Mouse (Mus musculus) adrenal gland, postnatal 14 days (tissue): Measurements from ENCODE around the gene Anapc1. TPM values are rescaled to one million over a fixed set of nuclear protein-coding genes. Genes with fewer than 3 reads are reported as not detected.

Experiments
- DNase-seq: peaks from one replicate; pipeline ENCODE4 v3.0.0; 2021; ENCODE audit warnings: mixed read lengths
- long read RNA-seq, 2 experiments: library from polyadenylated mRNA; stranded (forward); transcript quantifications; one replicate each; pipeline ENCODE4 v2.0.0; 2021
- total RNA-seq: library from RNA; stranded (reverse); gene quantifications from 2 replicates; pipeline ENCODE4 v1.2.3, GENCODE M21; 2021

Gene Anapc1
- 75.0 and 76.9 TPM in 2 replicates for total RNA-seq
- long read RNA-seq, experiment 1, full-length matches to known transcripts: 2 of 12 reads
- long read RNA-seq, experiment 1, partial matches to known transcripts: 6 of 12 reads
- long read RNA-seq, experiment 1, other reads (novel, unspliced or antisense): 4 of 12 reads
- long read RNA-seq, experiment 2, full-length matches to known transcripts: 3 of 8 reads
- long read RNA-seq, experiment 2, partial matches to known transcripts: 3 of 8 reads
- long read RNA-seq, experiment 2, other reads (novel, unspliced or antisense): 2 of 8 reads

DNA sequence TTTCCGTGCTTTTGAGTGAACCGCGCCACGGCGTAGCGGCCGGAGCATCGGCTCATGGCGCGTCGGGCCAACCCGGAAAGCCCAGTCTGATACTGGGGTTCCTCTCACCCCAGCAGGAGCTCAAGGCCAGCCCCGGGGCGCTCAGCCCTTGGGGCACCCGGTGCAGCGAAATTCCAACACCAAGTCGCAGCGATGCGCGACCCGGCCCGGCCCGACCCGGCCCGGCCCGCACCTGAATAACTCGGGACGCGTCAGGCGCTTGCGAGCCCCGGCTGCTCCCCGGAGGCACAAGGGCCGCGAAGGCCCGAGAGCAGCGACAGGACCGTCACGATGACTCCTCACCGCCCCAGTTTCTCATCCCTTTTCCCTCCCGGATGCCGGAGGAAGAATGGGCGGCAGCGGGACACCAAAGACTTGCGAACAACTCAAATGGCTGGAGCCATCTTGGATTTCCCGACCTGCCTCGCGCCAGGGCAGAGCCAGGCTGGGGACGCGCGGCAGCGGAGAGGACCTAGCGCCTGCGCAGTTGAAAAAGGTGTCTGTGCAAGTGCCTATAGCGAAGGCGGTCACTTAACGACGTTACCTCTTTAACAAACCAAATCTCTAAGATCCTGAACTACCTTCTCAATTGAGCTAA, at the start of gene Anapc1:
Gene Anapc1 (minus strand): TSS at position 471 of the 637 bp plus-strand sequence.
- DNase-seq: peak; percentile 95

DNA sequence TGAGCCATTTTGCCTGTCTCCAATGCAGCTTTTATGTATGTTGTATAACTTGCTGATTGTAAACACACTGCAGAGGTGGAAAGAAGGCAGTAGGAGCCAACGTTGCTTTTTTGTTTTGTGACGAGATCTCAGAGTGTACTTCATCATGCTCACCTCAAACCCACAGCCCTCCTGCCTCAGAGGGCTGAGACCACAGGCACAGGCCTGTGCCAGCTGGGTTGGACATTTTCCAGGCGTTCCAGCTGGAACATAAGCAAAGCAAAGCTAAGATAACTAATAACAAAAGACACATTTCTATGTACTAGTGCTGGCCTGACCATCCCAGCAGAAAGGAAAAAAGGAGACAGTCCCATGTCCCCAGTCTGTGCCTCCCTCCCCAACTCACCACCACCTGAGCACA, 47.9 kb upstream of the Anapc1 start:
- no peak for DNase-seq

DNA sequence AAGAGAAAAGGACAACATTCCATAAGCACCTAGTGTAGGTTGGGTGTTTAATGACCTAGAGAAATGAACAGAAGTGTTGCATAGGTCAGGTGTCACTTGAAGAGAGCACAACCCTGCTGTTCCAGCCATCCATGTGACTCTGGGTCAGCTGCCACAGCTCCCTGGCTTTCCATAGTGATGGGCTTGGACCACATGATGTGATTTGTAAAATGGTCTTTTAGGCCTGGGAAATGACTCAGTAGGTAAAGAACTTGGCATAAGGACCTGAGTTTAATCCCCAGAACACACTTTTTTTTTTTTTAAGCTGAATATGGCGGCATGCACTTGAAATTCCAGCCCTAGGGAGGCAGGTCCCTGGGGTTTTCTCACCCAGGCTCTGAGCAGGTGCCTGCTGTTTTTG, 44.8 kb upstream of the Anapc1 start:
- DNase-seq: no peak

DNA sequence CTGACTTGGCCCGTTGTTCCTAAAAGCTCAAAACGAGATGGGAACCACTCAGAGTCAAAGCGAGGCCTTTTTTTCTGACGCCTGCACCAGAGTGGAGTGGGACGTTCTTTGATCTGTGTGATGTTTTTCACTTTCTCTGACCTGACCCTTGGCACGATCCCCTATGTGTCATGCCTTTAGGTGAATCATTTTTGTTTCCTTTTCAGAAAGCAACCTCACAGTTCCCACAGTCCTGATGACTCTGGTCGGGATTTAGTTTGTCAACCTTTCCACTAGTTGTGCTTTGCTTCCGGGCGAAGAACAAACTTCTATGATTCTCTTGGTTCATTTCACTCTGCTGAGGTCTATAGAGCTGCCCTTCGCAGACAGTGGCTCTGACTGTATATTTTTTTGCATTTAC, 44.3 kb upstream of the Anapc1 start:
- DNase-seq: peak; percentile 24

DNA sequence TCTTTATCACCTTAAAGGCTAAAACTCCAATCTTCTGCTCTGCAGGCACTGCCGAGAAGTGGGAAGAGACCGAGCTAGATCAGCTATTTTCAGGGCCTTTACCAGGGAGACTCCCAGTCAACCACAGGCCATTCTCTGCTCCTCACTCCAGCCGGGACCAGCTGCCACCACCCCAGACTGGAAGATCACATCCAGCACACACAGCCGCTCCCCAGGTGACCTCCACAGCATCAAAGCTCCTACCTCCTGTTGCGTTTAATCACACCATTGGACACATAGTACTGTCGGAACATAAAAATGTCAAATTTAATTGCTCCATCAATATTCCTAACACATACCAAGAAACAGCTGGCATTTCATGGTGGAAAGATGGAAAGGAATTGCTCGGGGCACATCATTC, 42.0 kb upstream of the Anapc1 start:
- DNase-seq: no peak

DNA sequence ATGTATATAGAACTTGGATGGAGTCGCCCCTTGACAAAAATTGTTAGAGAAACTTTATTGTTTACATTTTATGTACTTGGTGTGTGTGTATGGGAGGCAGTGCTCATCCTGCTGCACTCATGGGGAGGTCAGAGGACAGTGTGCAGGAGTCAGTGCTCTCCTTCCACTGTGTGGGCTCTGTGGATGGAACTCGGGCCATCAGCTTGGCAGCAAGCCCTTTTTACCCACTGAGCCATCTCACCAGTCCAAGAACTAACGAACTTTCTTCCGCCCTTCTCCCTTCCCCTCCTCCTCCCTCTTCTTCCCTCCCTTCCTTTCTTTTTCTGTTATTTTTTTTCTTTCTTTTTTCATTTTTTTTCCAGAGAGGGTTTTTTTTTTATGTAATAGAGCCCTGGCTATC, 40.9 kb upstream of the Anapc1 start:
- DNase-seq: no peak

DNA sequence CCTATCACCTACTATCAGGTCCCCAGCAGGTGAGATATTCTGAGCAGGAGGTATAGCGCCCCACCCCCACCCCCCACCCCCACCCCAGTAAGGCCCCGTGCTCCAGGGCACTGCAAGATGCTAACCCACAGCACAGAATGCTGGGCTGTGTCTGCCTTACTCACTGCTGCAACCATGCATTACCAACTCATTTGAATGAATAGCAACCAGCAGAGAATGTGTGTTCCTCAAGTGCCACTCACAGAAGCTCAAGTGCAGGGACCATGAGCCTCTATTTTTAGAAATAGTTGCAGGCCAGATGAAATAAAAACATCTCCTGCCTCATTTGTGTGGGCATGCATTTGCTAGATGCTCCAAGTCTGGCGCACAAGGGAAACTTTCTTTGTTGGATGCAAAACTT, 40.4 kb upstream of the Anapc1 start:
- DNase-seq: no peak

DNA sequence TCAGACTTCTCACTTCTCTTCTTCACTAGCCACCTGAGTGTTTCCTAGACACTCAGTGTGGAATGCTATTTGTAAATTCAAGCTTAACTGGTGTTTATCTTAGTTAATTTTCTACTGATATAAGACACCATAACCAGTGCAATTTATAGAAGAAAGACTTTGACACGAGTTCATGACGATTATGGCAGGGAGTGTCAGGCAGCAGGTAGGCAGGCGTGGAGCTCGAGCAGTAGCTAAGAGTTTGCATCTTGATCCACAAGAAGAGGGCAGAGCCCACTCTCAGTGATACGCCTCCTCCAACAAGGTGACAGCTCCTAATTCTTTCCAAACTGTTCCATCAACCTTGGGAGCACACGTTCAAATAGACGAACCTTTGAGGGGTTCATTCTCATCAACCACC, 39.4 kb upstream of the Anapc1 start:
- DNase-seq: no peak

DNA sequence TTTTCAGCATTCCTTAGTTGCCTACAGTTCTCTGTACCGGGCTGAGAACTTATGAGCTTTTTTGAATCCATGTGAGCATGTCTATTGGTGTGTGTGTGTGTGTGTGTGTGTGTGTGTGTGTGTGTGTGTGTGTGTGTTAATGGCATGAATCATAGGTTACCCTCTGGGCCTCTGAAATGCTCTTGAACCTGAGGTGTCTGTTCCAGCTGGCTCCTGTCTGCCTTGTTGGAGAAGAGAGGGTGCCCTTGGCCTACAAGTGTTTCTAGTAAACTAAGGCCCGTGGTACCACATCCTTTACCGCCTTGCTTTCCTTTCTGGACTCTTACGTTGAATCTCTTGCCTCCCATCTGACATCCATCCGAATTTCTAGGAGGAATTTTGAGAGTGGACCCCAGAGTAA, 38.9 kb upstream of the Anapc1 start:
- DNase-seq: peak; percentile 19

DNA sequence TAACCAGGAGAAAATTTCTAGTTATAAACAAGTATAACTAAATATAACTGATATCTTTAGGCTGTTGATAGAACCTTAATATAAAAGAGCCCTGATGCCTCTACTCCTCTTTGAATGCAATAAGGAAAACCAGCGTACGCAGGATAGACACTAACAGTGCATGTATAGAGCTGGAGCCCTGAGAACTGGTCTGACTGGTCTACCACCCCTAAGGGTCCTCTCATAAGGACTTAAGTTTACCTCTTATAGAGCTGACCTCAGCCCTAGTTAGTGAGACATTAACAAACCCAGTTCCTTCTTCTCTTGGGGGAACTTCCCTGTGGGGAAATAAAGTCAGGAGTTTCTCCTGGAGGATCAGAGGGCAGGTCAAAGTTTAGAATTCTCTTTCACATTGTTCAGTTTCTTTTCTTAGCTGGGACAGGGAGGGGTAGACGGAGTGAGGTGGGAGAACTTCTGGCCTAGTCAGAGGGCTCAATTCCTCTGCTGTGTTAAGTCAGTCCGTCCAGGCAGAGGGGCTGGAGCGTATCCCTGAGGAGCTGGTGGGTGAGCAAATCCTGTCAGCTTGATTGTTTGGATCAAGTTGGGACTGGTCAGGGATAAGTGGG, 35.0 kb upstream of the Anapc1 start:
- no peak for DNase-seq

DNA sequence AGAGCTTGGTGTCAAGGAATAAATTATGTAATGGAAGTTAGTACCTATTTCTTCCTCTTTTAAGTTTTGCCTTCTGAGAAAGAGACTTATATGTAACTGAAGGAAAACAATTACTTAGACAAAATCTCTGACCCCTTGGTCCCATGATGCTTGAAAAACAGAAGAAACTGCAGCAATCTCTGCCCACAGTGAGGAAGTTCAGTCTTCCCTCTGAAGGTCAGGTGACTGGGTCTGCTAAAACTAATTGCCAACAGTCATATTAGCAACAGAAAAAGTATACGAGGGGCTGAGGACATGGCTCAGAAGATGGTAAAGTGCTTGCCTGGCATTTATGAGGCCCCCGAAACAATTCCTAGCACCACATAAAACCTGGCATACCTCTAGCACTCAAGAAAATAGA, 32.2 kb upstream of the Anapc1 start:
- DNase-seq: no peak

DNA sequence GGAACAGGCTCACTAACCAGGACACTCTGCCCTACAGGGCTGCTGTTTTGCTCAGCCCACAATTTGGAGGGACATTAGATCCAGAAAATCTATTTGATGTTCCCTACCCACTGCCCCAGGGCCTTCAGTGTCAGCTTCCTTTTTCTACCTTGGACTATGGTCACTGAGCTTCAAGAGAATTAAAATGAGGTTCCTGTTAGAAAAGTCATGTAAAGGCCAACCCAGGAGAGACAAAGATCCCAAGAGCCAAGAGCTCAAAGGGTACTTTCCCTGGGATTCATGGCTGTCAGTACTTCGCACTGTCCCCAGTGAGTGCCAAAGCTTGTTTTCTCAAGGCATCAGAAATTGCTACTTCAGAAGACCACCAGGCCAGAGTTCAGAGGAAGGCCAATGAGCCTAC, 28.8 kb upstream of the Anapc1 start:
- no peak for DNase-seq

DNA sequence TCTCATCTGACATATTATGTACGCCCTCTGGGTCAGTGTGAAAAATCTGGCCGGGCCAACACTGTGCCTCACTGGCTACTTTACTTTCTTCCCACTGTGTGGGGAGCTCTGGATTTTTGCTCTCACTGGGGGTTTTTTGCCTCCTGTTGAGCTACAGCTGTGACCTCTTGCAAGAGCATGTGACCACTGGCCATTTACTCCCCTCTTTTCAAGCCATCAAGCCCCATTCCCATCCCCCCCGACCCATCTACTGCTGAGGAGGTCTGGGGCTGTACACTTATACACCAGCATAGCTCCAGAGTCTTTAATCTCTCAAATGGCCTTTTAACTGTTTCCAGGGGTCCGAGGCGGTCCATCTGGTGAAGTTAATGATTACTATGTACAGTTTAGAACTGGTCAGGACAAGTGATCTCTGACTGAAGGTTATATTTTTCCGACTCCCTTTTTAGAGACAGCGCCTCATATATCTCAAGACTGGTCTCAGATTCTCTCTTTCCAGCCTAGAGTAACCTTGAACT, 27.6 kb upstream of the Anapc1 start:
- no peak for DNase-seq

DNA sequence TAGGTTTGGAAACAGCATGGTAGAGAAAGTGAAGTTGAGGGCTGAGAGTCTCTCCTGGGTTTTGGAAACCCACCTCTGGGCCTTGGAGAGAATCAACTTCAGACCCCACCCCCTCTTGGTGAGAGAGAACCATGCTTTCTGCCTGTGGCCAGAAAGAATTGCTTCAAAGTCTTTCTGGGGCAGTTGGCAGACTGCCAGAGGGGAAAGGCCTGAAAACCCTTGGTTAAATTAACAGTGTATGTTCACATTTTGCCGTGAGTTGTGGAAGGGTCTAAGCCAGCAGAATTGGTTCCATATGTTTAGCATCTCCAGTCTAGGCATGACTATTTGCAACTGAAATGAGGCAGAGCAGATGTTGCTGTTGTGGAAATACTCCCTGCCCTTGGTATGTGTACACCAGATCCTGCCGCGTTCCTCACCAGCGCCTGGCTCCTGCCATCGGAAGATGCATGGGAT, 26.4 kb upstream of the Anapc1 start:
- DNase-seq: peak; percentile 54

DNA sequence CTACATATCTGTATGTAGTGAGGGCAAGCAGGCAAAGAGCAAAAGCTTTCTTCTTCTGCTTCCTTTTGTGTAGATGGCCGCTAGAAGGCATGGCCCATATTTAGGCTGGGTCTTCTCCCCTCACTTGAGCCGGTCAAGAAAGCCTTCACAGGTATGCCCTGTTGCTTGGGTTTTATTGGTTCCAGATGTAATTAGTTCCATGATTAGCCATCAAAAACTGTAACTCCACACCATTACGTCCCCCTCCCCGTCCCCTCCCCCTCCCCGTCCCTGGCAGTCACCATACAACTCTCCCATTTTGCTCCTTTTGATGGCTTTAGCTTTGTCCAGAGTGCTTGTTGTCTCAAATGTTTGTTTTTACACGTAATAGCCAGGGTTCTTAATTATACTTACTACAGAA, 25.7 kb upstream of the Anapc1 start:
- no peak for DNase-seq

DNA sequence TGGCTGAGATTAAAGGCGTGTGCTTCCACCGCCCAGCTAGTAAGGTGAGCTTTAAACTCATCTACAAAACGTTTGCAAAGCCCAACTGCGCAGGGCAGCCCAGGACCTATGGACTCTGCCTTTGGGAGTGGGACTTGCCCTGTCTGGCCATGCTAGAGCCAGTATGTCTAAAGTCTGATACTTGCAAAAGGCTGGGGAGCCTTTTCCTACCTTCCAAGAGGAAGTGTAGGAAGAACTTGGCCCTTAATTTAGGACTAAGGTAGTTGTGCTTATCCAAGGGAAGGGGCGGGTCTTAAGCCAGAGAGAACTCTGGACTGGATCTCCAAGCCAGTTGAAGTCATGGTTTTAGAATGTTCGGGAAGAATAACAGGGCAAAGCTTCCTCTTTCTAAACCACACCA, 23.4 kb upstream of the Anapc1 start:
- no peak for DNase-seq

DNA sequence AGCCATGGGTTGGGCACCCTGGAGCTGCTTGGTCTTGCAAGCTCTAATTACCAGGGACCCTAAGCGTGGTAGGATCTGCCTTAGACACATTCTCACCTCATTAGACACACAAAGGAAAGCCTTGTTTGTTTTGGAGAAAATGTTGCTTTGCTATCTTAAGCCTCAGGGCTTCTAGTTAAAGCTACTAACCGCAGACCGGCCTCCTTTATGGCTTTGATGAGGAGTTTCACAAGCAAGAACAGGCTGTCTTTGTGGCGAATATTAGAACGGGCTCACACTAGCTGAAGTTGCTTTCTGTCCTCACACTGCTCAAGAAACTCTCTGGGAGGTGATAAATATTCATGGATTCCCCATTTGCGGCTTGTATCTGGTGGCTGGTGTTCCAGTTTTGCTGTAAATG, 22.1 kb upstream of the Anapc1 start:
- DNase-seq: no peak

DNA sequence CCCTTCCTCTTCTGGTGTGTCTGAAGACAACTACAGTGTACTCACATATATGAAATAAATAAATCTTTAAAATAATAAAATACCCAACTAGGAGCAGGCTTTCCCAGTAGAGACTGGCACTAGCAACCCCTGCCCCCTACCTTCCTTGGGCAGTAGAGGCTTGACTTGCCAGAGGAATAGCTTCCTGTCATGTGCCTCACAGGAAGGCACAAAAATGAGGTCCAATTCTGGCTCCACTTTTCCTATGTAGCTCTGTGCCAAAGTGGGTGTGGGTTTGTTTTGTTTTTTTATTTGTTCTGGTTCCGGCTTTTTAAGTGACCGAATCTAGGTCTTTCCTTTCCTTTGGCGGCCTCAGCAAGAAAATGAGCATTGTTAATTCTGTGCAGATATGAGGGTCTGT, 17.3 kb upstream of the Anapc1 start:
- peak; percentile 41 for DNase-seq

DNA sequence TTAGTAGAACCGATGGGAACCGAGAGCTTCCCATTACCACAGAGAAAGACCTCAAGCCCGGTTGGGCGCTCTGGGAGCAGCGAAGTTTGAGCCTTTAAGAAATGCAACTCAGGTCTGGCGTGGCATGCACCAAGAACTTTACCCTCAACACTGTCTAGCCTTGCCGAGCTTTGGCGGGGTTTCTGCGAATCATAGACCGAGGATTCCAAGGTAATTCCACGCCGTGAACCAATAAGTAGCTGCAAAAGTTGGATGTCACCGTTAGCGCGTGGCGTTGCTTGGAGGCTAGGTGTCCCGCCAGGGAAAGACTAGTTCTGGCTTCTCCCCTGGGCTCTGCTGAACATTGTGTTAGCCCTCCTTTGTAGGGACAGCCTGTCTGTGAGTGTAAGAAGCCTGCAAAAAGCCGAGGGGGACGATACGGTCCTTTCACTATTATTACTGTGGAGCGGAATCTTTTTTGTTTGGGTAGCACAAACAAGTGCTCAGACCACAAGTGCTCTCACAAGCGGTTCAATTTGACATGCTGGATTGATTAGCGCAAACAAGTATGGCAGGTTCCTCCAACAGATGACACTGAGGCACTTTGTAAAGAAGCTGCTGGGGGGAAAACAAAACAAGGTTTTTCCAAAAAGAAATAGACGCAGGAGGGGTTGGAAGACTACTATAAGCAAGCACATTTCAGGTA, 12.2 kb upstream of the Anapc1 start:
- peak; percentile 76 for DNase-seq

DNA sequence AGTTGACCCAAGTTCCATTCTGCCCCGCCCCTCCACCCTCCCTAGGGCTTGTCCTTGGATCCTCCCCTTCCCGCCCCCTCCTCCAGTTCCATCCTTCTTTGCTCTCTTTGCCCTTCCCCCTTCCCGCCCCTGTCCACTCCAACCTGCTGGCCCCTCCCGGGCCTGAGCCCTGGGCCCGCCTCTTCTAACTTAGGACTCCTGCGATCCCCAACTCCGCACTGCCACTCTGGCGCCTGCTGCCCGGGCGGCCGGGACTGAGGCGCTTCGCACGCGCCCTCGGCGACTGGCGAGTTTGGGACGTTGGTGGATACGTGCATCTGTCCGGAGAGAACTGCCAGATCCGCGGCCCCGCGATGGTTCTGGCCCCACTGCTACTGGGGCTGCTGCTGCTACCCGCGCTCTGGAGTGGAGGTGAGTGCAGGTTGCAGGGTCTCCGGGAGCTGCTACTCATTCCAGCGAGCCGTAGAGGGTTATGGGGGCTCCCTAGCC, 11.5 kb upstream of the Anapc1 start, which contains the start of gene Mertk:
Gene Mertk (plus strand): TSS at position 264 of the 489 bp plus-strand sequence.
- peak; percentile 94 for DNase-seq

DNA sequence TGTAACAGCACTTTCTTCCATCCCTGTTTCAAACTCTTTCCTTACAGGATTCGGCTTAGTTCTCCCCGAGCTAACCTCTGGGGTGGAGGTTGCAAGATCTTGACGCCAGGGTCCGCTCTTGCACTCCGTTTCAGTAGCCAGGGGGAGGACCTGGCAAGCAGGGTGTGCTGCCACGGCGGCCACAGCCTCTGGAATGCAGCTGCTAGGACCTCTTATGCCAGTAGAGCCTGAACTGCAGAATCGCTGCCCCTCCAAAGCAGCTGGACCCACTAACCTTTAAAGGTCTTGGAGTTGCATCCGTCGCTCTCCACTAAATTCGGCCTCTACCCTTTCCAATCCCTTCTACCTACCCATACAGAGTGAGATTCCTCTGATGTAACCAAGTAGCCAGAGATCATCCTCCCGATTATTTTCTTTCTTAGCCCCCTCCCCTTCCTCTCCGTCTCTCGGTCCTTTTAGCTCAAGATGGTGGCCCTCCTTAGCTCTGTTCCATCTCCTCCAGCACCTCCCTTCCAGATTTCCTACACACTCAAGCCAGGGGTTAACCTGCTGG, 11.0 kb upstream of the Anapc1 start:
- DNase-seq: peak; percentile 92

DNA sequence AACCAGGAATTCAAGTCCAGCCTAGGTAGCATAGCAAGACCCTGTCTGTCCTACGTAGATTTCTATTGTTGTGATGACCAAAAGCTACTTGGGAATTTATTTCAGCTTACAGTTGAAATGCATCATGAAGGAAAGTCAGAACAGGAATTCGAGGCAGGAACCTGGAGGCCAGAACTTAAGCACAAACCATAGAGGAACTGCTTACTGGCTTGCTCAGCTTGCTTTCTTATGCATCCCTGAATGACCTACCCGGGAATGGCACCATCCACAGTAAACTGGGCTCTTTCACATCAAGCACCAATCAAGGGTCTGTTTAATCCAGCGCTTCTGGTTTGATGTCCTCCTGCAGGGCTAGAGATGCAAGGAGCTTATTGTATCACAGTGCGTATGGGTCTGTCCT, 10.4 kb upstream of the Anapc1 start:
- no peak for DNase-seq
